Mouse (Mus musculus): ENCODE results near the gene Slc22a20. TPM values are rescaled to one million over a fixed set of nuclear protein-coding genes. Genes with fewer than 3 reads are reported as not detected.
A peak's percentile ranks its signal among the peaks of the same experiment; 100 is the strongest.

The Slc22a20 gene
- polyA plus RNA-seq, 1 experiment from 2014 or later: not detected

- Histone ChIP-seq H3K4me2 (ENCODE audit: low read length) (peak overlapping the region; percentile 24; the same call in 1 of the 2 replicates), H3K27me3 (ENCODE audit: control insufficient read depth, insufficient read depth, low read length) (no peaks in the 10 kb centered on the region), H3K9me3 (ENCODE audit: control insufficient read depth, low read length) (no peaks in the 10 kb centered on the region), H3K4me1 (ENCODE audit: control insufficient read depth, insufficient read depth, low read length) (peaks cover 12% of the 10 kb centered on the region), H3K36me3 (ENCODE audit: control insufficient read depth, insufficient read depth, low read length) (peaks cover 12% of the 10 kb centered on the region), H3K4me3 (replicated peaks; ENCODE audit: low read depth, low read length) (no peak overlapping the region), H3K9ac (replicated peaks; ENCODE audit: low read length) (0 out of 2 replicates have a peak overlapping the region, but pooled peaks have one; percentile 20), H3K27ac (replicated peaks; ENCODE audit: low read depth, low read length) (no peak overlapping the region)
- WGBS: 82% methylated on average over 15 of the region's 15 CpGs
- DNase-seq (no peak), ATAC-seq (ENCODE audit: low FRiP score, low TSS enrichment) (no peak)
These were observed 63.6 kb downstream of the Slc22a20 start for GRCm38 (mm10) chr19:5922119-5922942.

GRCm38 (mm10) chr19:5921715-5922114, 64.2 kb downstream of the Slc22a20 start:
- 20% methylated on average over 9 of the region's 9 CpGs for WGBS
- no peaks in the 10 kb centered on the region for H3K9me3 ChIP-seq (ENCODE audit: control insufficient read depth, low read length)

More at GRCm38 (mm10) chr19:5921715-5922114, 64.2 kb downstream of the Slc22a20 start:
- Histone ChIP-seq H3K9ac (replicated peaks; ENCODE audit: low read length) (no peak overlapping the region; the same call in 1 of the 2 replicates), H3K4me3 (replicated peaks; ENCODE audit: low read depth, low read length) (no peak overlapping the region), H3K4me2 (ENCODE audit: low read length) (peak overlapping the region; percentile 24), H3K27me3 (ENCODE audit: control insufficient read depth, insufficient read depth, low read length) (no peaks in the 10 kb centered on the region), H3K4me1 (ENCODE audit: control insufficient read depth, insufficient read depth, low read length) (peaks cover 12% of the 10 kb centered on the region), H3K36me3 (ENCODE audit: control insufficient read depth, insufficient read depth, low read length) (peaks cover 16% of the 10 kb centered on the region), H3K27ac (replicated peaks; ENCODE audit: low read depth, low read length) (no peak overlapping the region)
- DNase-seq (no peak), ATAC-seq (ENCODE audit: low FRiP score, low TSS enrichment) (no peak)

Other genes with a start within 250 kb of the Slc22a20 start
- gene Ltbp3, start 245.2 kb downstream of the Slc22a20 start, polyA plus RNA-seq (2014; fragmentation: Nextera tagmentation; extraction: Ambion mirVana): 10.1 and 10.5 TPM in 2 replicates
- 73.5 and 78.2 TPM in 2 replicates for gene Scyl1, start 214.7 kb downstream of the Slc22a20 start, polyA plus RNA-seq (2014; fragmentation: Nextera tagmentation; extraction: Ambion mirVana)
- 8.3 and 12.2 TPM in 2 replicates for gene Frmd8, start 110.9 kb downstream of the Slc22a20 start, polyA plus RNA-seq (2014; fragmentation: Nextera tagmentation; extraction: Ambion mirVana)
- 0.73 and 1.2 TPM in 2 replicates for gene Slc25a45, start 108.3 kb downstream of the Slc22a20 start, polyA plus RNA-seq (2014; fragmentation: Nextera tagmentation; extraction: Ambion mirVana)
- gene Tigd3, start 92.0 kb downstream of the Slc22a20 start, polyA plus RNA-seq (2014; fragmentation: Nextera tagmentation; extraction: Ambion mirVana): 9.9 and 10.8 TPM in 2 replicates
- gene Dpf2, start 73.1 kb downstream of the Slc22a20 start, polyA plus RNA-seq (2014; fragmentation: Nextera tagmentation; extraction: Ambion mirVana): 96.6 and 108 TPM in 2 replicates
- 12.3 and 16.2 TPM in 2 replicates for gene Cdc42ep2, start 61.3 kb downstream of the Slc22a20 start, polyA plus RNA-seq (2014; fragmentation: Nextera tagmentation; extraction: Ambion mirVana)
- 17.6 and 23.4 TPM in 2 replicates for gene Pola2, start 21.9 kb downstream of the Slc22a20 start, polyA plus RNA-seq (2014; fragmentation: Nextera tagmentation; extraction: Ambion mirVana)
- gene Capn1, start 29.8 kb upstream of the Slc22a20 start, polyA plus RNA-seq (2014; fragmentation: Nextera tagmentation; extraction: Ambion mirVana): 2.4 and 2.6 TPM in 2 replicates
- gene Syvn1, start 60.4 kb upstream of the Slc22a20 start, polyA plus RNA-seq (2014; fragmentation: Nextera tagmentation; extraction: Ambion mirVana): 28.8 and 33.6 TPM in 2 replicates
- 72.9 and 73.0 TPM in 2 replicates for gene Mrpl49, start 71.6 kb upstream of the Slc22a20 start, polyA plus RNA-seq (2014; fragmentation: Nextera tagmentation; extraction: Ambion mirVana)
- gene Fau, start 71.7 kb upstream of the Slc22a20 start, polyA plus RNA-seq (2014; fragmentation: Nextera tagmentation; extraction: Ambion mirVana): 602 and 698 TPM in 2 replicates
- gene Znhit2, start 75.0 kb upstream of the Slc22a20 start, polyA plus RNA-seq (2014; fragmentation: Nextera tagmentation; extraction: Ambion mirVana): 32.4 and 37.9 TPM in 2 replicates
- gene Tm7sf2, start 82.2 kb upstream of the Slc22a20 start, polyA plus RNA-seq (2014; fragmentation: Nextera tagmentation; extraction: Ambion mirVana): 43.7 and 57.6 TPM in 2 replicates
- gene Vps51, start 91.1 kb upstream of the Slc22a20 start, polyA plus RNA-seq (2014; fragmentation: Nextera tagmentation; extraction: Ambion mirVana): 86.1 and 86.7 TPM in 2 replicates
- not detected in 2 replicates for gene Tmem262, start 93.9 kb upstream of the Slc22a20 start, polyA plus RNA-seq (2014; fragmentation: Nextera tagmentation; extraction: Ambion mirVana)
- gene Gm28374, start 96.1 kb upstream of the Slc22a20 start, polyA plus RNA-seq (2014; fragmentation: Nextera tagmentation; extraction: Ambion mirVana): 0.92 and 1.6 TPM in 2 replicates
- 85.5 and 90.6 TPM in 2 replicates for gene Zfpl1, start 98.8 kb upstream of the Slc22a20 start, polyA plus RNA-seq (2014; fragmentation: Nextera tagmentation; extraction: Ambion mirVana)
- gene Cdca5, start 98.8 kb upstream of the Slc22a20 start, polyA plus RNA-seq (2014; fragmentation: Nextera tagmentation; extraction: Ambion mirVana): 4.7 and 8.6 TPM in 2 replicates
- gene AC131692.1, start 108.3 kb upstream of the Slc22a20 start, polyA plus RNA-seq (2014; fragmentation: Nextera tagmentation; extraction: Ambion mirVana): not detected in 2 replicates
- gene Naaladl1, start 119.6 kb upstream of the Slc22a20 start, polyA plus RNA-seq (2014; fragmentation: Nextera tagmentation; extraction: Ambion mirVana): 0.31 and 0.49 TPM in 2 replicates
- gene Sac3d1, start 132.5 kb upstream of the Slc22a20 start, polyA plus RNA-seq (2014; fragmentation: Nextera tagmentation; extraction: Ambion mirVana): 45.8 and 56.6 TPM in 2 replicates
- 49.8 and 67.4 TPM in 2 replicates for gene Snx15, start 142.2 kb upstream of the Slc22a20 start, polyA plus RNA-seq (2014; fragmentation: Nextera tagmentation; extraction: Ambion mirVana)
- gene Batf2, start 154.8 kb upstream of the Slc22a20 start, polyA plus RNA-seq (2014; fragmentation: Nextera tagmentation; extraction: Ambion mirVana): 0.25 TPM in 1 of 2 replicates, not detected in the other
- gene Arl2, start 155.4 kb upstream of the Slc22a20 start, polyA plus RNA-seq (2014; fragmentation: Nextera tagmentation; extraction: Ambion mirVana): 104 and 145 TPM in 2 replicates
- not detected in 2 replicates for gene Majin, start 198.2 kb upstream of the Slc22a20 start, polyA plus RNA-seq (2014; fragmentation: Nextera tagmentation; extraction: Ambion mirVana)
- not detected in 2 replicates for gene Gpha2, start 240.2 kb upstream of the Slc22a20 start, polyA plus RNA-seq (2014; fragmentation: Nextera tagmentation; extraction: Ambion mirVana)
- 117 and 142 TPM in 2 replicates for gene Ppp2r5b, start 249.7 kb upstream of the Slc22a20 start, polyA plus RNA-seq (2014; fragmentation: Nextera tagmentation; extraction: Ambion mirVana)